Mouse (Mus musculus) stomach, postnatal 0 days (tissue): ENCODE measurements at regions not wholly inside any gene's neighbourhood (a gene's known extent, or its start where the extent isn't known, plus 50 kb on each side); places are given as distances from the start of the nearest gene placed in this dataset.

Experiments
- ATAC-seq: fragments of 200-750 bp; cut with Nextera tagmentation; 2 replicates; pipeline ENCODE4 v1.8.0; 2017; ENCODE audit not compliant: low FRiP score, low TSS enrichment
- DNase-seq: peaks from one replicate; pipeline ENCODE4 v3.0.0-alpha.2; 2016; ENCODE audit warnings: low spot score
- H3K27ac ChIP-seq: fragments of 300-500 bp; sonication (generic); replicated peaks from 2 replicates; pipeline ENCODE4 v1.5.1; 2014; ENCODE audit warnings: mild to moderate bottlenecking, control low read depth
- H3K27me3 ChIP-seq: fragments of 300-500 bp; sonication (generic); 2 replicates; pipeline ENCODE4 v1.6.1; 2014; ENCODE audit warnings: low read length; ENCODE audit not compliant: control insufficient read depth, insufficient read depth
- H3K36me3 ChIP-seq: fragments of 300-500 bp; sonication (generic); 2 replicates; pipeline ENCODE4 v1.6.1; 2014; ENCODE audit warnings: low read length, mixed read lengths; ENCODE audit not compliant: control insufficient read depth, insufficient read depth
- H3K4me1 ChIP-seq: fragments of 300-500 bp; sonication (generic); replicated peaks from 2 replicates; pipeline ENCODE4 v1.6.1; 2014; ENCODE audit warnings: antibody characterized with exemption; ENCODE audit not compliant: control insufficient read depth, insufficient read depth
- H3K4me2 ChIP-seq: fragments of 300-500 bp; sonication (generic); replicated peaks from 2 replicates; pipeline ENCODE4 v1.6.1; 2014; ENCODE audit warnings: low read depth, mild to moderate bottlenecking, control low read depth, moderate library complexity
- H3K4me3 ChIP-seq: fragments of 300-500 bp; sonication (generic); 2 replicates; pipeline ENCODE4 v1.5.1; 2014; ENCODE audit warnings: low read depth, low read length, control low read depth
- H3K9ac ChIP-seq: fragments of 300-500 bp; sonication (generic); 2 replicates; pipeline ENCODE4 v1.6.1; 2014; ENCODE audit warnings: mild to moderate bottlenecking, low read length, control low read depth, mixed read lengths
- H3K9me3 ChIP-seq: fragments of 300-500 bp; sonication (generic); 2 replicates; pipeline ENCODE4 v1.6.1; 2016; ENCODE audit warnings: low read length; ENCODE audit not compliant: control insufficient read depth
- CTCF ChIP-seq: IDR thresholded peaks from 2 replicates; pipeline ENCODE4 v1.5.1; 2016; ENCODE audit warnings: antibody characterized with exemption, low read depth, mild to moderate bottlenecking, moderate library complexity
- EP300 ChIP-seq: optimal IDR thresholded peaks from 2 replicates; pipeline ENCODE3; 2016; ENCODE audit warnings: antibody characterized with exemption
- WGBS: fragments of 180-500 bp; shearing (Covaris S2); extraction: QIAGEN DNeasy Blood & Tissue Kit; methylation state at CpG from one replicate; pipeline ENCODE4 v1.1.7; 2014; 5-methylcytosine and 5-hydroxymethylcytosine counted together

DNA sequence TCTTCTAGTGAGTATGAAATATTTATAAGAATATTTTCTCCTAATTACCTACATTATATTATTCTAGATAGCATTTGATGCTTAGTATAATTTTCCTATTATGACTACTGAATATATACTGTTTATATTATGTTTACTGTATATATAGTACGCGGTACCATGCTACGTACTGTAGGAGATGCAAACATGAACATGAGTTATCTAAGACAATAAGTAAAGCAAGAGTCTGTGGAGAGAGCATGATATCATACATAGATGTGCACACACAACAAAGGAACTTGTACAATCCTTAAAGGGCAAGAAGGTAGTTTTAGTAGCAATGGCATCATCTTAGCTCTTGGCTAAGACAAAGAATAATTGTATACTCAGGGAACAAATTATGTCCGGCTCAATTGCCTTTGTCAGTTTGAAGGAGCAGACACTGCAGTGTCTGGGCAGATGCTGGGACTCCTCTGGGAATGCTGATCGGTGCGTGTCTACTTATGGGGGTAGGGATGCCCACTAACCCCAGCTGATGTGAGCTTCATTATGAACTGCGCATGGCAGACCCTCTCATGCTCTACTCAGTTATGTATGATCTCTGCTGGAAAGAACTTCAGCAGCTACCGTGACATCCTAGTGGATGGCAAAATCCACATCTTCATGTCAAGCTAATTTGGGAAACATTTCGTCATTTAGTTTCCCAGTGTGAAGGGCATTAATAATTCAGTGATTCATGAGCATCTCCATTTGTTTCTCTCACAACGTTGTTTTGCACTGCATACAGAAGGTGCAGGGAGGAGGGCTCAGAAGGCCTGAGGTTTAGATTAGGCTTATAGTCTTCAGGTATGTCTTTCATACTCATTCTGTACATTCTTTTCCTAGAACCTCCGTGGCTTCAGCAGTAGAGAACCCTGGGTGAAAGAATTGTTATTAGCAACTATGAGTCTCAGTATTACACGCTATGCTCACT lies 70.8 kb upstream of the Mycbp2 start:
- Histone ChIP-seq H3K27me3 (no peaks in the 10 kb centered on the region), H3K9ac (no peak overlapping the region), H3K27ac (no peak overlapping the region), H3K9me3 (no peaks in the 10 kb centered on the region), H3K36me3 (no peaks in the 10 kb centered on the region), H3K4me2 (no peak overlapping the region), H3K4me3 (no peak overlapping the region), H3K4me1 (no peaks in the 10 kb centered on the region)
- TF ChIP-seq CTCF, result no peak
- TF ChIP-seq EP300, result no peak
- DNase-seq, result no peak
- ATAC-seq, result no peak
- WGBS, result 79% methylated on average over 12 of the region's 12 CpGs

DNA sequence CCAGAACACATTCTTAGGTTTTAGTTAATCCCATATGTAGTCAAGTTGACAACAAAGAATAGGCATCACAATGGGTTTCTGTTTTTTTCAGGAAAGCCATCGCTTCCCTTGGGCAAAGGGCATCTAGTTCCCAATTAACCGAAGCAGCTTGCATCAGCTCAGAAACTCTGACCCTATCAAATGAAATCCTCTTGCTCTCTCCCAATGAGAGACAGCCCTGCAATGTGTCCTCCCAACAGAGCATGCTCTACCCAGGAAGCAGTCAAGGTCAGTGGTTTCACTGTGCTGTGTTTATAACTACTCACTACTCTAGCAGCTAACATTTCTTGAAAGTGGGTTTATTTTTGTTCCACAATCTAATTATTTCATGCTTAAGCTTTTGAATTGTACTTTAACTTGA lies 58.0 kb upstream of the Mycbp2 start:
- H3K4me2 ChIP-seq, result no peak overlapping the region
- no peak overlapping the region for H3K27ac ChIP-seq
- no peak for DNase-seq
- no peaks in the 10 kb centered on the region for H3K9me3 ChIP-seq
- TF ChIP-seq EP300 (no peak), CTCF (no peak)
- H3K27me3 ChIP-seq, result no peaks in the 10 kb centered on the region
- WGBS, result 86% methylated on average over 2 of the region's 2 CpGs
- H3K36me3 ChIP-seq, result no peaks in the 10 kb centered on the region
- no peaks in the 10 kb centered on the region for H3K4me1 ChIP-seq
- no peak overlapping the region for H3K9ac ChIP-seq
- ATAC-seq, result no peak
- H3K4me3 ChIP-seq, result no peak overlapping the region

DNA sequence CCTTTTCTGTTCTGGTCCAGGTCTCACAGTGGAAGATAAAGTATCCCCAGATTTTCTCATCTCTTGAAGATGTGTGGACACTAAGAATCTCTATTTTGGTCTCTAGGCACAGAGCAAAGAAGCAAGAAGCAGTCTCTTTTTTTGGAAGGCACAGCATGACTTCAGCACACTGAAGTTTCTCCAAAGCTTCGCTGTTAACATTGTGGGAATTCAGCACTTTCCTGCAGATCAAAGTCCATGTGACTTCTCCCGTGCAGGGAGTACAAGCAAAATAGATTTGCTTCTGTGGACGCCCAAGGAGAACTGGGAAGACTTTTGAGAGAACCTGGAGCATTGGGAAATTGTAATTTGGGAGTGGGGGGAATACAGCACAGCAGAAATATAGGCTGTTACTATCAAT lies 56.4 kb upstream of the Mycbp2 start:
- no peak for TF ChIP-seq CTCF
- TF ChIP-seq EP300, result no peak
- H3K27ac ChIP-seq, result no peak overlapping the region
- no peak overlapping the region for H3K4me2 ChIP-seq
- H3K4me1 ChIP-seq, result no peaks in the 10 kb centered on the region
- H3K9me3 ChIP-seq, result no peaks in the 10 kb centered on the region
- DNase-seq (no peak), ATAC-seq (no peak)
- H3K36me3 ChIP-seq, result no peaks in the 10 kb centered on the region
- no peak overlapping the region for H3K4me3 ChIP-seq
- no peak overlapping the region for H3K9ac ChIP-seq
- WGBS, result 57% methylated on average over 3 of the region's 3 CpGs
- no peaks in the 10 kb centered on the region for H3K27me3 ChIP-seq

- ATAC-seq (no peak), DNase-seq (no peak)
- no peaks in the 10 kb centered on the region for H3K9me3 ChIP-seq
- 83% methylated on average over 2 of the region's 2 CpGs for WGBS
- no peaks in the 10 kb centered on the region for H3K36me3 ChIP-seq
- no peak overlapping the region for H3K4me3 ChIP-seq
- H3K4me1 ChIP-seq, result no peaks in the 10 kb centered on the region
- TF ChIP-seq CTCF, result no peak
- no peak for TF ChIP-seq EP300
- H3K27me3 ChIP-seq, result no peaks in the 10 kb centered on the region
- no peak overlapping the region for H3K4me2 ChIP-seq
- H3K9ac ChIP-seq, result no peak overlapping the region
- no peak overlapping the region for H3K27ac ChIP-seq
These were observed 55.4 kb upstream of the Mycbp2 start for GRCm38 (mm10) chr14:103401983-103402382.

DNA sequence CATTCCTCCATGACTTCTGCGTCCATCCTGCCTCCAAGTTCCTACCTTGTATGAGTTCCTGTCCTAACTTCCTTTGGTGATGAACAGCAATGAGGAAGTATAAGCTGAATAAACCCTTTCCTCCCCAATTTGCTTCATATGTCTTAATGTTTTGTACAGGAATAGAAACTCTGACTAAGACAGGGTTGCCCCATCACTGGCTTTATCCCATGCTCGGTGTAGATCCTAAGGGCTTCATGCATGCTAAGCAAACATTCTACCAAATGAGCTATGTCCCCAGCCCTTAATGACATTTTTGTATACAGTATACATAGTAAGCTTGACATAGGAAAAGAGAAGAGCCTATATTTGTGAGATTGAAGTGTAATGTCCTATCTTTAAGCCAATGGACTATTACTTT lies 54.7 kb upstream of the Mycbp2 start:
- 77% methylated on average over 2 of the region's 2 CpGs for WGBS
- ATAC-seq, result no peak
- Histone ChIP-seq H3K4me1 (no peaks in the 10 kb centered on the region), H3K27me3 (no peaks in the 10 kb centered on the region), H3K9me3 (no peaks in the 10 kb centered on the region), H3K4me3 (no peak overlapping the region), H3K4me2 (no peak overlapping the region), H3K9ac (no peak overlapping the region), H3K27ac (no peak overlapping the region), H3K36me3 (no peaks in the 10 kb centered on the region)
- TF ChIP-seq CTCF, result no peak
- TF ChIP-seq EP300, result no peak
- DNase-seq, result no peak

DNA sequence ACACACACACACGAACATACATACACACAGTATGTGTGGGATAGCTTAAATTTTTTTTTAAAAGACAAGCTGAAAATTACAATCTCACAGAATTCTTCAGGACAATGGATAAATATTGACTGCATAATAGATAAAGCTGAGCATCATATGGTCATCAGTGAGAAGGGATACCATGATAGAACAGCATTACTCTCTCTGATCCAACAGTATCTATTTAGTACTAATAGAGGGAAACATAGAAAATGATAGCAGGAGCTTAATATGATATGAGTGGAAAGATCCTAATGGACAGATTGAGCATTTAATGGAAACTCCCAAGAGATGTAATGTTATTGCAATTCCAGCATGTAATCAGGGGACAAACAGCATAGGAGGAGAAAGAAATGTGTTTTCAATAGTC lies 51.8 kb upstream of the Mycbp2 start:
- no peak for TF ChIP-seq CTCF
- TF ChIP-seq EP300, result no peak
- ATAC-seq, result no peak

More for the DNA sequence above, 51.8 kb upstream of the Mycbp2 start:
- Histone ChIP-seq H3K9me3 (no peaks in the 10 kb centered on the region), H3K4me1 (no peaks in the 10 kb centered on the region), H3K9ac (no peak overlapping the region), H3K36me3 (no peaks in the 10 kb centered on the region), H3K27ac (no peak overlapping the region), H3K4me2 (no peak overlapping the region), H3K4me3 (no peak overlapping the region), H3K27me3 (no peaks in the 10 kb centered on the region)
- no peak for DNase-seq
- WGBS, result 83% methylated on average over 1 of the region's 1 CpGs
